ENCODE assay signal across 9 mouse cellular contexts in genomic region chr2:170206442-170206754, GRCm38 (mm10). TPM values are rescaled to one million over a fixed set of nuclear protein-coding genes. Genes with fewer than 3 reads are reported as not detected.
DNase-seq lines count a peak whose midpoint lies in the region; ATAC-seq and TF ChIP-seq lines count a peak whose summit lies in the region.
"Had no signal": no experiment of that assay in that cellular context is flagged by ENCODE, and none has a peak within 500 bp of the region (broad histone marks: within the 10 kb centered on the region; RNA-seq: fewer than 3 reads in every experiment).

No protein-coding gene starts in this region.

- H3K9me3 ChIP-seq in forebrain, embryonic 10.5 days, result no peaks in the 10 kb centered on the region
- H3K9me3 ChIP-seq in forebrain, postnatal 0 days (ENCODE audit: low read length), result no peaks in the 10 kb centered on the region
- no peaks in the 10 kb centered on the region for H3K9me3 ChIP-seq in embryonic facial prominence, embryonic 14.5 days (ENCODE audit: control insufficient read depth, low read length)
- H3K9me3 ChIP-seq in liver, embryonic 16.5 days (replicated peaks; ENCODE audit: control insufficient read depth, low read length), result no peaks in the 10 kb centered on the region

- H3K27ac ChIP-seq in forebrain, embryonic 10.5 days, result peak overlapping the region; percentile 84
- H3K27ac ChIP-seq in forebrain, postnatal 0 days (ENCODE audit: low read depth, low read length), result no peak overlapping the region
- H3K27ac ChIP-seq in embryonic facial prominence, embryonic 14.5 days (replicated peaks; ENCODE audit: low read depth, low read length), result no peak overlapping the region
- H3K27ac ChIP-seq in liver, embryonic 16.5 days (ENCODE audit: low read length), result no peak overlapping the region

- peaks cover 42% of the 10 kb centered on the region for H3K4me1 ChIP-seq in forebrain, embryonic 10.5 days
- H3K4me1 ChIP-seq in forebrain, postnatal 0 days (ENCODE audit: insufficient read depth), result no peaks in the 10 kb centered on the region; the same call in 1 of the 2 replicates
- H3K4me1 ChIP-seq in embryonic facial prominence, embryonic 14.5 days (ENCODE audit: control insufficient read depth, insufficient read depth, low read length), result peaks cover 12% of the 10 kb centered on the region; the same call in 1 of the 2 replicates
- H3K4me1 ChIP-seq in liver, embryonic 16.5 days (ENCODE audit: control insufficient read depth, low read depth, low read length), result peaks cover 32% of the 10 kb centered on the region

- H3K4me3 ChIP-seq in forebrain, embryonic 10.5 days, result peak overlapping the region; percentile 53
- H3K4me3 ChIP-seq in forebrain, postnatal 0 days (ENCODE audit: low read depth, low read length), result no peak overlapping the region
- H3K4me3 ChIP-seq in embryonic facial prominence, embryonic 14.5 days (ENCODE audit: low read depth, low read length), result no peak overlapping the region
- no peak overlapping the region for H3K4me3 ChIP-seq in liver, embryonic 16.5 days (ENCODE audit: low read depth, low read length)

- ATAC-seq in forebrain, postnatal 0 days, result no peak
- ATAC-seq in embryonic facial prominence, embryonic 14.5 days (ENCODE audit: low read depth), result peak; percentile 60
- ATAC-seq in liver, embryonic 16.5 days (ENCODE audit: low read depth), result 0 out of 2 replicates have a peak, but pooled peaks have one; percentile 5
- ATAC-seq: Patski had no signal

- no peak for DNase-seq in forebrain, embryonic 10.5 days (ENCODE audit: extremely low spot score, low spot score)
- no peak for DNase-seq in forebrain, postnatal 0 days
- DNase-seq in A20 (ENCODE audit: low read depth, low spot score), result peak; percentile 39
- peak; percentile 44 for DNase-seq in embryonic facial prominence, embryonic 14.5 days (ENCODE audit: low spot score)
- DNase-seq in thymus, postnatal 4 days, result peak; percentile 70
- DNase-seq in urinary bladder, postnatal 36 days (ENCODE audit: low spot score in 2 of 2), result no peak
- no peak for DNase-seq in cerebellum, adult 11 months

- 9% methylated on average over 6 of the region's 6 CpGs for WGBS in forebrain, embryonic 10.5 days
- 15% methylated on average over 6 of the region's 6 CpGs for WGBS in forebrain, postnatal 0 days
- WGBS in embryonic facial prominence, embryonic 14.5 days, result 11% methylated on average over 6 of the region's 6 CpGs
- 8% methylated on average over 6 of the region's 6 CpGs for WGBS in liver, embryonic 16.5 days (ENCODE audit: insufficient replicate concordance)

- H3K4me2 ChIP-seq in forebrain, postnatal 0 days (ENCODE audit: low read depth), result no peak overlapping the region; the same call in 1 of the 2 replicates
- H3K4me2 ChIP-seq in embryonic facial prominence, embryonic 14.5 days (ENCODE audit: low read depth, low read length), result 0 out of 2 replicates have a peak overlapping the region, but pooled peaks have one; percentile 63
- H3K4me2 ChIP-seq in liver, embryonic 16.5 days (ENCODE audit: low read depth, low read length), result peak overlapping the region; percentile 85

- no peak overlapping the region for H3K9ac ChIP-seq in forebrain, postnatal 0 days
- no peak overlapping the region for H3K9ac ChIP-seq in embryonic facial prominence, embryonic 14.5 days (ENCODE audit: low read depth, low read length)
- H3K9ac ChIP-seq in liver, embryonic 16.5 days (ENCODE audit: low read depth, low read length), result no peak overlapping the region

- TF ChIP-seq CTCF in forebrain, postnatal 0 days (IDR thresholded peaks at IDR 0.05; ENCODE audit: low read depth), result no peak

- H3K36me3 ChIP-seq in forebrain, embryonic 10.5 days (replicated peaks), result no peaks in the 10 kb centered on the region
- no peaks in the 10 kb centered on the region for H3K36me3 ChIP-seq in forebrain, postnatal 0 days (ENCODE audit: insufficient read depth)
- H3K36me3 ChIP-seq in embryonic facial prominence, embryonic 14.5 days (ENCODE audit: control insufficient read depth, insufficient read depth, low read length), result no peaks in the 10 kb centered on the region
- H3K36me3 ChIP-seq in liver, embryonic 16.5 days (ENCODE audit: control insufficient read depth, insufficient read depth), result no peaks in the 10 kb centered on the region

- H3K27me3 ChIP-seq in forebrain, embryonic 10.5 days (ENCODE audit: poor library complexity, severe bottlenecking), result peaks cover 12% of the 10 kb centered on the region; the same call in 1 of the 2 replicates
- H3K27me3 ChIP-seq in forebrain, postnatal 0 days (ENCODE audit: insufficient read depth, low read length), result no peaks in the 10 kb centered on the region
- no peaks in the 10 kb centered on the region for H3K27me3 ChIP-seq in embryonic facial prominence, embryonic 14.5 days (replicated peaks; ENCODE audit: control insufficient read depth, insufficient read depth, low read length)
- no peaks in the 10 kb centered on the region for H3K27me3 ChIP-seq in liver, embryonic 16.5 days (ENCODE audit: control insufficient read depth, insufficient read depth, low read depth, low read length)
- H3K27me3 ChIP-seq: Patski had no signal

RNA-seq across cellular contexts. Expression of gene Zfp217, which starts 58.5 kb away (rescaled TPM):
- polyA plus RNA-seq in forebrain, embryonic 10.5 days (2016; fragmentation: Nextera tagmentation; extraction: Ambion mirVana), result 3.4 and 4.1 TPM in 2 replicates
- 3.3 and 3.5 TPM in 2 replicates for total RNA-seq in forebrain, postnatal 0 days (2014; rRNA removed)
- 0.28 and 0.64 TPM in 2 replicates for polyA plus RNA-seq in forebrain, postnatal 0 days (2015; fragmentation: Nextera tagmentation; extraction: Ambion mirVana)
- polyA plus RNA-seq in embryonic facial prominence, embryonic 14.5 days (2014; fragmentation: Nextera tagmentation; extraction: Ambion mirVana), result 3.6 and 3.9 TPM in 2 replicates
- 4.2 and 5.7 TPM in 2 replicates for polyA plus RNA-seq in liver, embryonic 16.5 days (2015; fragmentation: Nextera tagmentation; extraction: Ambion mirVana)

Comparison
In these comparisons a context has a peak if more than half of its experiments do, and no peak if none do; other contexts are left out.
1. DNase-seq: peak in A20 (single experiment), embryonic facial prominence, embryonic 14.5 days (single experiment) and thymus, postnatal 4 days (single experiment); none in forebrain, embryonic 10.5 days (single experiment), forebrain, postnatal 0 days (single experiment), urinary bladder, postnatal 36 days (0 of 2) and cerebellum, adult 11 months (single experiment).